Mouse (Mus musculus): Measurements from ENCODE around the gene Fkbp1b. TPM values are rescaled to one million over a fixed set of nuclear protein-coding genes. Genes with fewer than 3 reads are reported as not detected.
"Not testable (repeated sequence)": the region's sequence is repeated elsewhere in the genome, so short reads cannot be mapped to it uniquely, and the experiment has no call there.

Fkbp1b gene
- polyA plus RNA-seq, 1 experiment from 2014 or later: 38.8 TPM

GRCm38 (mm10) chr12:4842456-4842855 is 1.1 kb upstream of the Fkbp1b start:
- 87% methylated on average over 8 of the region's 8 CpGs for WGBS
- 0 out of 2 replicates have a peak, but pooled peaks have one; percentile 30 for ATAC-seq (ENCODE audit: low FRiP score)

GRCm38 (mm10) chr12:4840741-4841140 is 650 bp downstream of the Fkbp1b start:
- ATAC-seq (ENCODE audit: low FRiP score): no peak
- no peak overlapping the region for H3K27ac ChIP-seq
- peak overlapping the region; percentile 78 for H3K4me3 ChIP-seq
- H3K9ac ChIP-seq: peak overlapping the region; percentile 81
- H3K27me3 ChIP-seq: peaks cover 18% of the 10 kb centered on the region
- no peaks in the 10 kb centered on the region for H3K9me3 ChIP-seq
- H3K4me2 ChIP-seq: peak overlapping the region; percentile 86
- H3K36me3 ChIP-seq: no peaks in the 10 kb centered on the region
- peaks cover 24% of the 10 kb centered on the region for H3K4me1 ChIP-seq (replicated peaks)
- WGBS: 3% methylated on average over 11 of the region's 11 CpGs

More at GRCm38 (mm10) chr12:4842456-4842855, 1.1 kb upstream of the Fkbp1b start:
- Histone ChIP-seq H3K9ac (no peak overlapping the region), H3K9me3 (no peaks in the 10 kb centered on the region), H3K4me3 (no peak overlapping the region), H3K4me1 (replicated peaks) (peaks cover 24% of the 10 kb centered on the region), H3K27ac (no peak overlapping the region), H3K27me3 (peaks cover 18% of the 10 kb centered on the region), H3K4me2 (no peak overlapping the region), H3K36me3 (no peaks in the 10 kb centered on the region)

GRCm38 (mm10) chr12:4840010-4840409 is 1.4 kb downstream of the Fkbp1b start:
- Histone ChIP-seq H3K36me3 (no peaks in the 10 kb centered on the region), H3K9me3 (no peaks in the 10 kb centered on the region), H3K9ac (no peak overlapping the region), H3K27me3 (peaks cover 18% of the 10 kb centered on the region), H3K27ac (no peak overlapping the region), H3K4me2 (peak overlapping the region; percentile 86; the same call in 1 of the 2 replicates), H3K4me1 (replicated peaks) (peaks cover 24% of the 10 kb centered on the region), H3K4me3 (peak overlapping the region; percentile 78)
- ATAC-seq (ENCODE audit: low FRiP score): no peak
- 66% methylated on average over 6 of the region's 6 CpGs for WGBS

- peaks cover 15% of the 10 kb centered on the region for H3K27me3 ChIP-seq
- no peak overlapping the region for H3K4me2 ChIP-seq
- no peak overlapping the region for H3K27ac ChIP-seq
- H3K4me3 ChIP-seq: no peak overlapping the region
- no peak overlapping the region for H3K9ac ChIP-seq
- peaks cover 13% of the 10 kb centered on the region for H3K36me3 ChIP-seq
- ATAC-seq (ENCODE audit: low FRiP score): no peak
- no peaks in the 10 kb centered on the region for H3K9me3 ChIP-seq
- WGBS: 60% methylated on average over 4 of the region's 4 CpGs
- H3K4me1 ChIP-seq (replicated peaks): peaks cover 13% of the 10 kb centered on the region
Observed at GRCm38 (mm10) chr12:4836959-4837358, 4.4 kb downstream of the Fkbp1b start.

GRCm38 (mm10) chr12:4827256-4827655 is 14.1 kb downstream of the Fkbp1b start:
- no peak for ATAC-seq (ENCODE audit: low FRiP score)
- Histone ChIP-seq H3K4me1 (replicated peaks) (no peaks in the 10 kb centered on the region), H3K4me3 (no peak overlapping the region), H3K36me3 (peaks cover 73% of the 10 kb centered on the region), H3K9ac (no peak overlapping the region), H3K27ac (no peak overlapping the region), H3K4me2 (no peak overlapping the region), H3K27me3 (no peaks in the 10 kb centered on the region), H3K9me3 (no peaks in the 10 kb centered on the region)
- 76% methylated on average over 3 of the region's 3 CpGs for WGBS

GRCm38 (mm10) chr12:4817361-4818101 is 23.9 kb downstream of the Fkbp1b start, which contains the start of gene Sf3b6:
Gene Sf3b6, plus strand, starts transcription at chr12:4817544.
- peaks cover 26% of the 10 kb centered on the region for H3K4me1 ChIP-seq (replicated peaks)
- peak; percentile 98 for ATAC-seq (ENCODE audit: low FRiP score)
- WGBS: under 1% methylated on average over 49 of the region's 49 CpGs

GRCm38 (mm10) chr12:4816680-4817360 is 24.6 kb downstream of the Fkbp1b start:
- Histone ChIP-seq H3K27ac (peak overlapping the region; percentile 86), H3K27me3 (peaks cover 5% of the 10 kb centered on the region; the same call in 1 of the 2 replicates), H3K9me3 (no peaks in the 10 kb centered on the region), H3K9ac (peak overlapping the region; percentile 83), H3K4me2 (peak overlapping the region; percentile 66), H3K4me1 (replicated peaks) (peaks cover 26% of the 10 kb centered on the region), H3K4me3 (peak overlapping the region; percentile 72), H3K36me3 (peaks cover 15% of the 10 kb centered on the region)
- 11% methylated on average over 24 of the region's 24 CpGs for WGBS
- ATAC-seq (ENCODE audit: low FRiP score): peak; percentile 86

More at GRCm38 (mm10) chr12:4817361-4818101, 23.9 kb downstream of the Fkbp1b start, which contains the start of gene Sf3b6:
- no peaks in the 10 kb centered on the region for H3K9me3 ChIP-seq
- H3K9ac ChIP-seq: peak within 1 kb of the TSS; percentile 83
- H3K27me3 ChIP-seq: peaks cover 5% of the 10 kb centered on the region; the same call in 1 of the 2 replicates
- H3K4me2 ChIP-seq: peak within 1 kb of the TSS; percentile 80
- H3K27ac ChIP-seq: peak within 1 kb of the TSS; percentile 86
- H3K36me3 ChIP-seq: peaks cover 22% of the 10 kb centered on the region
- H3K4me3 ChIP-seq: peak within 1 kb of the TSS; percentile 72

GRCm38 (mm10) chr12:4813636-4814035 is 27.8 kb downstream of the Fkbp1b start:
- H3K9me3 ChIP-seq: no peaks in the 10 kb centered on the region
- peaks cover 12% of the 10 kb centered on the region for H3K4me1 ChIP-seq (replicated peaks)
- WGBS: 85% methylated on average over 4 of the region's 4 CpGs
- no peak overlapping the region for H3K9ac ChIP-seq
- no peak overlapping the region for H3K4me2 ChIP-seq
- no peaks in the 10 kb centered on the region for H3K36me3 ChIP-seq
- ATAC-seq (ENCODE audit: low FRiP score): no peak
- H3K27ac ChIP-seq: no peak overlapping the region
- peaks cover 5% of the 10 kb centered on the region; the same call in 1 of the 2 replicates for H3K27me3 ChIP-seq
- no peak overlapping the region for H3K4me3 ChIP-seq

- Histone ChIP-seq H3K9me3 (no peaks in the 10 kb centered on the region), H3K27ac (no peak overlapping the region), H3K4me2 (no peak overlapping the region), H3K4me3 (no peak overlapping the region), H3K27me3 (peaks cover 5% of the 10 kb centered on the region; the same call in 1 of the 2 replicates), H3K9ac (no peak overlapping the region), H3K4me1 (replicated peaks) (peaks cover 6% of the 10 kb centered on the region), H3K36me3 (no peaks in the 10 kb centered on the region)
- no peak for ATAC-seq (ENCODE audit: low FRiP score)
- WGBS: 76% methylated on average over 3 of the region's 3 CpGs
Observed at GRCm38 (mm10) chr12:4811705-4812104, 29.7 kb downstream of the Fkbp1b start.

- Histone ChIP-seq H3K27ac (no peak overlapping the region), H3K9me3 (no peaks in the 10 kb centered on the region), H3K4me2 (no peak overlapping the region), H3K9ac (no peak overlapping the region), H3K36me3 (no peaks in the 10 kb centered on the region), H3K27me3 (peaks cover 5% of the 10 kb centered on the region; the same call in 1 of the 2 replicates), H3K4me1 (replicated peaks) (no peaks in the 10 kb centered on the region), H3K4me3 (no peak overlapping the region)
- no peak for ATAC-seq (ENCODE audit: low FRiP score)
- 84% methylated on average over 4 of the region's 4 CpGs for WGBS
Observed at GRCm38 (mm10) chr12:4811036-4811435, 30.4 kb downstream of the Fkbp1b start.

- H3K4me3 ChIP-seq; H3K9ac ChIP-seq; H3K4me1 ChIP-seq (replicated peaks); ATAC-seq (ENCODE audit: low FRiP score); H3K9me3 ChIP-seq; H3K36me3 ChIP-seq; H3K27ac ChIP-seq; H3K4me2 ChIP-seq; H3K27me3 ChIP-seq: not testable (repeated sequence)
- WGBS: 84% methylated on average over 6 of the region's 6 CpGs
Observed at GRCm38 (mm10) chr12:4797471-4797870, 43.9 kb downstream of the Fkbp1b start.

- ATAC-seq (ENCODE audit: low FRiP score): no peak
- 73% methylated on average over 1 of the region's 1 CpGs for WGBS
- Histone ChIP-seq H3K27ac (no peak overlapping the region), H3K4me2 (no peak overlapping the region), H3K36me3 (no peaks in the 10 kb centered on the region), H3K9ac (no peak overlapping the region), H3K27me3 (no peaks in the 10 kb centered on the region), H3K4me3 (no peak overlapping the region), H3K4me1 (replicated peaks) (no peaks in the 10 kb centered on the region), H3K9me3 (no peaks in the 10 kb centered on the region)
Observed at GRCm38 (mm10) chr12:4793718-4794117, 47.7 kb downstream of the Fkbp1b start.

Measured in hindbrain, embryonic 13.5 days (tissue).